Comparison of ENCODE assay signal across 22 mouse cellular contexts in genomic region chr17:36286390-36286789, GRCm38 (mm10). TPM values are rescaled to one million over a fixed set of nuclear protein-coding genes. Genes with fewer than 3 reads are reported as not detected.
"Had no signal": no experiment of that assay in that cellular context is flagged by ENCODE, and none has a peak within 500 bp of the region (broad histone marks: within the 10 kb centered on the region; RNA-seq: fewer than 3 reads in every experiment).

H2-M10.2 (minus strand) TSS chr17:36286490.

- H3K4me3 ChIP-seq: neural tube, embryonic 13.5 days; neural tube, embryonic 15.5 days; stomach, embryonic 15.5 days had no signal

- H3K27ac ChIP-seq: neural tube, embryonic 13.5 days; neural tube, embryonic 15.5 days; stomach, embryonic 15.5 days; stomach, postnatal 0 days had no signal

- H3K4me2 ChIP-seq: neural tube, embryonic 13.5 days; neural tube, embryonic 15.5 days; stomach, embryonic 15.5 days had no signal

- H3K27me3 ChIP-seq: neural tube, embryonic 13.5 days; neural tube, embryonic 15.5 days; stomach, embryonic 15.5 days had no signal

- H3K4me1 ChIP-seq: neural tube, embryonic 13.5 days; stomach, embryonic 15.5 days had no signal

- DNase-seq: retina, postnatal 1 day; right cerebral cortex, adult 18-20 months; right cerebral cortex, postnatal 14 days; right cerebral cortex, postnatal 25 days; right cerebral cortex, postnatal 4 days; spleen, adult 18-20 months; thymus, adult 18-20 months; thymus, adult 2 months; thymus, postnatal 14 days; thymus, postnatal 25 days; thymus, postnatal 36 days; thymus, postnatal 4 days had no signal

- H3K9me3 ChIP-seq: neural tube, embryonic 15.5 days; stomach, embryonic 15.5 days had no signal

- H3K9ac ChIP-seq: neural tube, embryonic 13.5 days; neural tube, embryonic 15.5 days; stomach, embryonic 15.5 days had no signal

RNA-seq across cellular contexts. Expression of gene H2-M10.2, which starts in this region (rescaled TPM):
- total RNA-seq: neutrophil, adult 5-6 weeks had no signal
- polyA plus RNA-seq: neural tube, embryonic 13.5 days; small intestine, adult 2 months; spleen, adult 2 months; stomach, embryonic 15.5 days; stomach, embryonic 16.5 days; stomach, postnatal 0 days; thymus, adult 2 months; thymus, postnatal 0 days; urinary bladder, adult 2 months had no signal
